Mouse (Mus musculus): ENCODE data around the gene Nfe2l3. TPM values are rescaled to one million over a fixed set of nuclear protein-coding genes. Genes with fewer than 3 reads are reported as not detected.

The Nfe2l3 gene
- total and polyA plus RNA-seq, 3 experiments = 0.27 TPM; not detected in 2

DNA sequence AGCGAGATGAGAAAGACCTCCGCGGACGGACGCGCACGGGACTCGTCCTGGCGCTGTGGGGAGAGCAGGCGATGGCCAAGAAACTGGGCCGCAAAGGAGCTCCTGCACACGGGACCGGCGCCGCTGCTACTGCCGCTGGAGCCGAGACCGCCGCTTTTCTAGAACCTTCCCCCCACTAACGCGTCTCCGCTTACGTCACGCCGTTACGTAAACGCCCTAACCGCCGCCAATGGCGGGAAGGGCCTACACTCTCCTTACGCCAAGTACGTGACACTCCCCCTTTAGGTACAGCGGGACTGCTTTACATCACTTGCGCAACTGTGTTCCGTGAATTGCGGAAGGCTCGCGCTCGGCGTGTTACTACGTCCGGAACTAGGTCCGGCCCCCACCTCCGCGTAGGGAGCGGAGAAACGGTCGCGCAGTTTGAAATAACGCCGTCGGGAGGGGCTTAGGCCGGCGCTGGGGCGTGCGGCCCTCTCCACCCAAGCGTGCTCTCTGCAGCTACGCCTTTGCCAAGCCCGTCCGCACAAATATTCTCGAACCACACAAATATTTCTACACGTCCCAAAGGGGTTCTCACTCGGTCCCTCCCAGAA is 37.3 kb downstream of the Nfe2l3 start, which contains the start of gene Hnrnpa2b1:
TSS of gene Hnrnpa2b1 (minus strand) at position 180 of the 596 bp plus-strand sequence.
- Histone ChIP-seq H3K4me3 (ENCODE audit: low read depth, low read length) (peak within 1 kb of the TSS; percentile 94), H3K36me3 (replicated peaks) (peaks cover 52% of the 10 kb centered on the region), H3K9me3 (replicated peaks) (no peaks in the 10 kb centered on the region), H3K27me3 (ENCODE audit: insufficient read depth, low read length) (no peaks in the 10 kb centered on the region), H3K4me1 (ENCODE audit: insufficient read depth, low read depth, low read length) (peaks cover 29% of the 10 kb centered on the region)
- ATAC-seq (ENCODE audit: extremely low read depth, insufficient number of reproducible peaks, low FRiP score, poor library complexity, severe bottlenecking) = peak; percentile 73
- peak; percentile 66; the same call in 1 of the 2 replicates for TF ChIP-seq POLR2AphosphoS5 (IDR thresholded peaks at IDR 0.05; ENCODE audit: insufficient replicate concordance, low read depth, low read length)
- no peak for TF ChIP-seq CTCF (IDR thresholded peaks at IDR 0.05; ENCODE audit: low read depth, low read length)
- DNase-seq (ENCODE audit: low spot score) = peak; percentile 76

GRCm38 (mm10) chr6:51470311-51471178 is 38.1 kb downstream of the Nfe2l3 start, which contains the start of gene Cbx3:
TSS of gene Cbx3 (plus strand) at chr6:51470360.
- Histone ChIP-seq H3K4me1 (ENCODE audit: insufficient read depth, low read depth, low read length) (peaks cover 29% of the 10 kb centered on the region), H3K9me3 (replicated peaks) (no peaks in the 10 kb centered on the region), H3K27me3 (ENCODE audit: insufficient read depth, low read length) (no peaks in the 10 kb centered on the region), H3K4me3 (ENCODE audit: low read depth, low read length) (peak within 1 kb of the TSS; percentile 94), H3K36me3 (replicated peaks) (peaks cover 50% of the 10 kb centered on the region)
- TF ChIP-seq GATA1 (IDR thresholded peaks at IDR 0.05; ENCODE audit: borderline replicate concordance, low read length) (no peak), POLR2AphosphoS5 (IDR thresholded peaks at IDR 0.05; ENCODE audit: insufficient replicate concordance, low read depth, low read length) (no peak), GATA2 (IDR thresholded peaks at IDR 0.05; ENCODE audit: borderline replicate concordance, low read depth, low read length) (no peak), CTCF (IDR thresholded peaks at IDR 0.05; ENCODE audit: low read depth, low read length) (no peak), TAL1 (conservative IDR thresholded peaks at IDR 0.05; ENCODE audit: low read depth, low read length) (no peak)
- DNase-seq (ENCODE audit: low spot score) (peak; percentile 85), ATAC-seq (ENCODE audit: extremely low read depth, insufficient number of reproducible peaks, low FRiP score, poor library complexity, severe bottlenecking) (peak; percentile 55)

- Histone ChIP-seq H3K4me1 (ENCODE audit: insufficient read depth, low read depth, low read length) (peaks cover 26% of the 10 kb centered on the region), H3K36me3 (replicated peaks) (peaks cover 50% of the 10 kb centered on the region), H3K9me3 (replicated peaks) (no peaks in the 10 kb centered on the region), H3K27me3 (ENCODE audit: insufficient read depth, low read length) (no peaks in the 10 kb centered on the region), H3K4me3 (ENCODE audit: low read depth, low read length) (peak overlapping the region; percentile 94)
- ATAC-seq (ENCODE audit: extremely low read depth, insufficient number of reproducible peaks, low FRiP score, poor library complexity, severe bottlenecking) (no peak), DNase-seq (ENCODE audit: low spot score) (no peak)
- no peak for TF ChIP-seq POLR2AphosphoS5 (IDR thresholded peaks at IDR 0.05; ENCODE audit: insufficient replicate concordance, low read depth, low read length)
- no peak for TF ChIP-seq TAL1 (conservative IDR thresholded peaks at IDR 0.05; ENCODE audit: low read depth, low read length)
- TF ChIP-seq GATA2 (IDR thresholded peaks at IDR 0.05; ENCODE audit: borderline replicate concordance, low read depth, low read length) = no peak
- no peak for TF ChIP-seq CTCF (IDR thresholded peaks at IDR 0.05; ENCODE audit: low read depth, low read length)
- no peak for TF ChIP-seq GATA1 (IDR thresholded peaks at IDR 0.05; ENCODE audit: borderline replicate concordance, low read length)
Measured at GRCm38 (mm10) chr6:51471179-51471505, 38.7 kb downstream of the Nfe2l3 start.

DNA sequence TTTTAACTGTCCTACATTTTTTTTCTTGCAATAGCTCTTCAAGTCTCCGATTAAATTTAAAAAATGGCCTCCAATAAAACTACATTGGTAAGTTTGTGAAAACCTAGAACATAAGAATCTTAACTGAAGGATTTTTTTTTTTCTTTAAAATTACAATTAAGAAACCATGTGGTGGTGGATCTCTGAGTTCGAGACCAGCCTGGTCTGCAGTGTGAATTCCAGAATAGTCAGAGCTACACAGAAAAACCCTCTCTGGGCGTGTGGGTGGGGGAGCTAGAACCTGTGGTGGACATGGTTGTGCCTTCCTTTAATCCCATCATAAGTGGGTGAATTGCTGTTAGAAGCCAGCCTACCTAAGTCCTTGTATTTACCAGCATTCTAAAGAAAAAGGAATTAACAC is 39.3 kb downstream of the Nfe2l3 start:
- TF ChIP-seq POLR2AphosphoS5 (IDR thresholded peaks at IDR 0.05; ENCODE audit: insufficient replicate concordance, low read depth, low read length) (no peak), TAL1 (conservative IDR thresholded peaks at IDR 0.05; ENCODE audit: low read depth, low read length) (no peak), GATA2 (IDR thresholded peaks at IDR 0.05; ENCODE audit: borderline replicate concordance, low read depth, low read length) (no peak), CTCF (IDR thresholded peaks at IDR 0.05; ENCODE audit: low read depth, low read length) (no peak), GATA1 (IDR thresholded peaks at IDR 0.05; ENCODE audit: borderline replicate concordance, low read length) (no peak)
- Histone ChIP-seq H3K4me1 (ENCODE audit: insufficient read depth, low read depth, low read length) (peaks cover 30% of the 10 kb centered on the region), H3K9me3 (replicated peaks) (no peaks in the 10 kb centered on the region), H3K4me3 (ENCODE audit: low read depth, low read length) (peak overlapping the region; percentile 94), H3K27me3 (ENCODE audit: insufficient read depth, low read length) (no peaks in the 10 kb centered on the region), H3K36me3 (replicated peaks) (peaks cover 52% of the 10 kb centered on the region)
- ATAC-seq (ENCODE audit: extremely low read depth, insufficient number of reproducible peaks, low FRiP score, poor library complexity, severe bottlenecking) (no peak), DNase-seq (ENCODE audit: low spot score) (no peak)

GRCm38 (mm10) chr6:51472213-51472612 is 39.7 kb downstream of the Nfe2l3 start:
- H3K4me3 ChIP-seq (ENCODE audit: low read depth, low read length) = peak overlapping the region; percentile 65
- no peaks in the 10 kb centered on the region for H3K27me3 ChIP-seq (ENCODE audit: insufficient read depth, low read length)
- peaks cover 52% of the 10 kb centered on the region for H3K36me3 ChIP-seq (replicated peaks)
- ATAC-seq (ENCODE audit: extremely low read depth, insufficient number of reproducible peaks, low FRiP score, poor library complexity, severe bottlenecking) (no peak), DNase-seq (ENCODE audit: low spot score) (no peak)
- no peak for TF ChIP-seq TAL1 (conservative IDR thresholded peaks at IDR 0.05; ENCODE audit: low read depth, low read length)
- no peak for TF ChIP-seq CTCF (IDR thresholded peaks at IDR 0.05; ENCODE audit: low read depth, low read length)
- H3K4me1 ChIP-seq (ENCODE audit: insufficient read depth, low read depth, low read length) = peaks cover 32% of the 10 kb centered on the region
- H3K9me3 ChIP-seq (replicated peaks) = no peaks in the 10 kb centered on the region

- peak; percentile 62 for ATAC-seq (ENCODE audit: extremely low read depth, insufficient number of reproducible peaks, low FRiP score, poor library complexity, severe bottlenecking)
- Histone ChIP-seq H3K4me1 (ENCODE audit: insufficient read depth, low read depth, low read length) (peaks cover 25% of the 10 kb centered on the region), H3K9me3 (replicated peaks) (no peaks in the 10 kb centered on the region), H3K4me3 (ENCODE audit: low read depth, low read length) (no peak overlapping the region), H3K36me3 (replicated peaks) (peaks cover 80% of the 10 kb centered on the region), H3K27me3 (ENCODE audit: insufficient read depth, low read length) (no peaks in the 10 kb centered on the region)
- DNase-seq (ENCODE audit: low spot score) = peak; percentile 7
- TF ChIP-seq TAL1 (conservative IDR thresholded peaks at IDR 0.05; ENCODE audit: low read depth, low read length) = peak; percentile 14; the same call in 1 of the 2 replicates
- TF ChIP-seq CTCF (IDR thresholded peaks at IDR 0.05; ENCODE audit: low read depth, low read length) = no peak
- TF ChIP-seq GATA2 (IDR thresholded peaks at IDR 0.05; ENCODE audit: borderline replicate concordance, low read depth, low read length) = no peak
- no peak for TF ChIP-seq GATA1 (IDR thresholded peaks at IDR 0.05; ENCODE audit: borderline replicate concordance, low read length)
Measured at GRCm38 (mm10) chr6:51479136-51479731, 46.8 kb downstream of the Nfe2l3 start.
